Mouse (Mus musculus) lung, postnatal 4 days (tissue): ENCODE results near the gene Vpreb2.
A peak's percentile ranks its signal among the peaks of the same experiment; 100 is the strongest.
"Not testable (repeated sequence)": the region's sequence is repeated elsewhere in the genome, so short reads cannot be mapped to it uniquely, and the experiment has no call there.

Experiments
- DNase-seq, 2 experiments: peaks; one replicate each; pipeline ENCODE4 v3.0.0; 2021

Gene Vpreb2

DNA sequence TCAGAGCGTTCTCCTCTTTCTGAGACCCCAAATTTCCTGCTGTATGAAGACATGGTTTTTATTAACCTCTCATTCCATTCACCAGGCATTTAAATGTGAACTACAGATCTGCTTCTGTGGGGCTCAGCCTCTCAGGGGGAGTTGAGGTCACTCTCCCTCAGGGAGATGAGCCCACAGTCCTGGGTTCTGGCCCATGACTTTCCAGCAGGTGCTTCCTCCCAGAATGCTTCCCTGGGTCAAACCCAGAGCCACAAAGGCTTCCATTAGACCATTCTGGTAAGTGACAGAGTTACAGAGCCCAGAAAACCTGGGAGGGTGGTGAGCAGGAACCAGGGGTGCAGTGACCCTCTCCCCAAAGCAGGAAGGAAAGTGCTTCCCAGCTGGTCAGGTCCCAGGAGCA is at the start of gene Vpreb2:
TSS of gene Vpreb2 (plus strand) at position 301 of the 400 bp plus-strand sequence.
- no peak for DNase-seq

- no peak for DNase-seq
Measured at GRCm38 (mm10) chr16:17931906-17932460, 48.2 kb upstream of the Vpreb2 start.

- DNase-seq = no peak
Measured at GRCm38 (mm10) chr16:17933594-17934444, 46.4 kb upstream of the Vpreb2 start.

DNA sequence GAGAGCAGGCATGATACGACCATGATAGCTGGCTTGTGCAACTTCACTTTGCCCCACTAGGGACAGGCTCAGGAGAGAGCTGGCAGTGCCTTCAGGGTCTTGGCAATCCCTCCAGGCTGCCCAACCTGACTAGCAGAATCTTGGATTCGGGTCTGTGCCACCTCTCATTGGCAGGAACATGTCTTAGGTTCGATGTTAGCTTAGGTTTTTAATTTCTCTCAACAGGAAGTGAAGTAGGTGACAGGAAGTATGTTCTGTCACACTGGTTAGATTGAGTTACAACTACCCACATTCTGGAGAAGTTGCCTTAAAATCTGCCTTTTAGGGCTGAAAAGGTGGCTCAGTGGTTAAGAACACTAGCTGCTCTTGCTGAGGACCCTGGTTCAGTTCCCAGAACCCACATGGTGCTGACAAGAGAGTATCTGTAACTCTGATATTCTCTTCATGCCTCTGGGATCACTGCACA is 45.8 kb upstream of the Vpreb2 start:
- no peak for DNase-seq

DNA sequence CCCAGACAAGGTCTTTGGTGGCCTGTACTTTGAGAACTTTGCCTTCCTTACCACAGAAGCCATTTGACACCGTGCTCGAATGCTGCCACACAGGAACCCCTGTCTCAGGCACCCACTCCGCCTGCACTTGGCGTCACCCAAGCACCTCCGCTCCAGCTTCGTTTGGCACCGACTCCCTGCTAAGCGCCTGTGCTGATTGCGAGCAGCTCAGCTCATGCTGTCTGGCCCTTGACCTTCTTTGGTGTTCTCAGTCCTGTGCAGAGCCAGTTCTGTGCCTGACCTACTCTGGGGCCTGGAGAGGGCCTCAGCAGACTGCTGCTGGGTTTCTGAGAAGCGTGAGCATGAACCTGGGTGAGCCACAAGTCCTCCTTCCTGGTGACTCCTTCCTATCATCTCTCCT is 43.5 kb upstream of the Vpreb2 start:
- peak; percentile 43 to 74 for DNase-seq

DNA sequence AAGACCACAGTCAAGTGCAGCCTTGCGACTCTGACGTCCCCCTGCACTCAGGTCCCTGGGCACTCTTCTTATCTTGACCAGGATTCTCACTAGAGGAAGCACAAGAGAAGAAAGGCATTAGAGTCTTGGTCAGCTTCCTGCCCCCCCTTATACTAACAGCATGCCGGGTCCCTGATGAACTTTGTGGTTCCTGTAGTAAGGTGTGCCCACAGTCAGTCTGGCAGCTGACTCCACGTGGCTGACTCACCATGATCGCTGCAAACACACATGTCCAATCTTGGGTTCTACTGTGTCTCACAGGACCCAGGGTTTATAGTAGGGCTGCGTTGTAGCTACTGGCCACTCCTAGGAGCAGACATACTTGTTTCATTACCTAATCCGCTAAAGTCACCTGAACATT is 42.0 kb upstream of the Vpreb2 start:
- DNase-seq = no peak

- DNase-seq = peak; percentile 80 to 85
Measured at GRCm38 (mm10) chr16:17938821-17939220, 41.4 kb upstream of the Vpreb2 start.

- no peak for DNase-seq
Measured at GRCm38 (mm10) chr16:17939255-17939751, 40.9 kb upstream of the Vpreb2 start.

DNA sequence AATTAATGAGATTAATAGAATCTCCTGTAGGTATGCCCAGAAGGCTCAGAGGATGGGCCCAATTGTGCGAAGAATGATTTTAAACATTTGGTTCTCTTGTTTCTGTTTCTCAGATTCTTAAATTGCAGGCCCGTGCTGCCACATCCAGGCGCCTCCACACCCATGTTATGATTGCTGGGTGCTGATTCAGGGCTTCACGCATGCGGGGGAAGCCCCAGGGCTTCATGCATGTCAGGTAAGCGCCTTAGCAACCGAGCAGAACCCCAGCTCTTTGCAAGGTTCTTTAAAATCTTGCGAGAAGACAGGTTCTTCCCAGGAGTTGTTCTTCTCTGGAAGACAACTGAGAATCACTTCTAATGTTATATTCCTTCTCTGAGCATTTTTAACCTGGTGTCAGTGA is 36.8 kb upstream of the Vpreb2 start:
- DNase-seq = no peak

DNA sequence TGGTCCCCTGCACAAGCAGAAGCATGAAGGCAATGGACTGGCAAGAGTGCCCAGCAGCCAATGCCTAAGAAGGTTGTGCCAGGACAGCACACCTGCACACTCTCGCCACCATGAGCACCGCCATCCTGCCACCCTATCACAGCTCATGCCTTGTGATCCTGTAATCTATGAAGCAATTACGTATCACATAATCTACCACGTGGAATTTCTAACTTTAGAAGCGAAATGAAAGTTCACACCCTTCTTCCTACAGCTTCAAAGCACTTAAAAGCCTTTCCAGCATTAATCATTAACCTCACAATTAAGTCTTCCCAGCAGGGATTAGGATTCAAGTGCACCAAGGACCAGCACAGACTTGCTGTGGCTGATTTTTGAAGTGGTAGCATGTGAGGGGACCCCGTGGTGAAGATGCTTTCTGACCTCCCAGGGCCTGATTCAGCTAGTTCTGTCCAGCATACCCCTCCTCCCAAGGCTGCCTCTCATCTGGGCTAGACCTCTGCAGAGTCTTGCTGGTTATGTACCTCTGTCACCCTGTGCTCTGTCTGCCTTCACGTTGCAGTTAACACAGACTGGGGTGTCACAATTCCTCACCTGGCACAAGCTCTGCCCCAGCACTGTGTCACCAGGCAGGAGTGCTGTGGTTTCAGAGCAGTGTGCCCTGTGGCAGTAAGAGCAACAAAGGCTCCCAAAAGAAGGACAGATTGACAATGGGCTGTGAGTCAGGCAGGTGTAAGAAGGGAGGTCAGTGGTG is 35.0 kb upstream of the Vpreb2 start:
- peak in 1 of 2 experiments; percentile 64 for DNase-seq

DNA sequence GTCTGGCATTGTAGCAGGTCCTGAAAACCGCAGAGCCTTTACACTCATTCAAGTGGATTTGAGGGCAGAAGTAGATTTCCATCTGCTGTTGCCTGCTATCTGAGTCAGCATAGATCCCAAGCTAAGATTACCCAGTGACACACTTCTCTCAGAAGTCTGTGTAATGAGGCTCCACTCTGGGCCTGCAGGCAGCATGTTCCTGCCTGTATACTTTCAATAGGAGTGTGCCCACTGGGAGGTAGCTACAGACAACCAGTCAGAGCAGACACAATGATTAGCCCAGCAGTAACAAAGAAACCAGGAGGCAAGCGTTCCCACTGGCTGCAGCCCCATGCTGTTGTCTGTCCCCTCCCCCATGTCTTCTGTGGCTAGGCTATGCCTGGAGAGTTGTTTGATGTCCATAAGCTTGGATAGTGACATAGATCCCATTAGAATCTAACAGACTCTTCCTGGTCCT is 30.8 kb upstream of the Vpreb2 start:
- no peak for DNase-seq

GRCm38 (mm10) chr16:17950068-17950467 is 30.2 kb upstream of the Vpreb2 start:
- DNase-seq = no peak

DNA sequence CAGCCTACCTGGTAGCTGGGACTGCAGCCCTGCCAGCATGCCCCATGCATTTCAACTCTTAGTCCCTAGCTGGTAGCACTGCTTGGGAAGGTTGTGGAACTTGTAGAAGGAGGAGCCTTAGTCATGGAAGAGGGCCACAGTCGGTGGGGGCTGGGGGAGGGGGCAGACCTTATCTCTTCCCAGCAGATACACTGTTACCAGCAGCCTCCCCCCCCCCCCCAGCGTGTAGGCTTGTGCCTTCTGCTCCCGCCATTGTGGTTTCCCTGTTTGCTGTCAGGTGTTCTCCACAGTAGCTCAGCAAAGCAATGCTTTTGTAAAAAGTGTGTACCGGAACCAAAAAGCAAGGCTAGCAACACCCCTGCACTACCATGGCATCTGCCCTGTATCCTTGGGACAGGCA is 28.6 kb upstream of the Vpreb2 start:
- no peak for DNase-seq

DNA sequence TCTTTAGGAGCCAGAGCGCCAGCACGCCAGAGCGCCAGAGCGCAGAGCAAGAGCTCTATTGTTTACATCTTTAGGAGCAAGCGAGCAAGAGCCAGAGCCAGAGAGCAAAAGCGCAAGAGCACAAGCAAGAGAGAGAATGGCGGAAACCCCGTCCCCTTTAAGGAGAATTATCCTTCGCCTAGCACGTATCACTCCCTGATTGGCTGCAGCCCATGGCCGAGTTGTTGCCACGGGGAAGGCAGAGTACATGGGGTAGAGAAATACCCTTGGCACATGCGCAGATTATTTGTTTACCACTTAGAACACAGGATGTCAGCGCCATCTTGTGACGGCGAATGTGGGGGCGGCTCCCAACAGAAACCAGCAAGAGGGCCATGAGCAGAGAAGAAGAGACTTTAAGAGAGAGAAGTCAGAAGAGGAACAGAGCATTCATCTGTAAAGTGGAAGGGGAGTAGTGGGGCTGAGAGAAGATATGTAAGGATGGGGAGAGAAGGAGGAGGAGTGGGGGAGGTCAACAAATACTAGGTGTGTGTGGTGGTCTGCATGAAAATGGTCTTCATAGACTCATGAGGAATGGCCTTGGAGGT is 24.1 kb upstream of the Vpreb2 start:
- DNase-seq = not testable (repeated sequence)

- DNase-seq = no peak
Measured at GRCm38 (mm10) chr16:17962091-17962490, 18.1 kb upstream of the Vpreb2 start.

DNA sequence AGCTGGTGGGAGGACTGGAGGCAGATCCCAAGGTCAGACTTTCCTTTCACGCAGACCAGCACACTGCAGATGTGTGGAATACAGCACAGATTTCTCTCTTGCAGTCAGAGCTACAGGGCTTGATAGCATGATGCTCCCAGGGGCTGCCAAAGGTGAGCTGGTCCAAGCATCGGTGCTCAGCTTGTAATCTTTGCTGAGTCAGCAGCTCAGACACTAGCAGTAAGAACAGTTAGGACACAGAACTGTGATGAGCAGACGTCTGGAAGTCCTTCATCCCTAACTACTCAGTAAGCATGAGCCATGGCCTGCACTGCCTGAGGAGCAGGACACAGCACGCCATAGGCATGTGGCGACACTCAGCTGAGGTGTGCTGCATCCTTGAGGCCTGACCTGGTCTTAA is 8.4 kb upstream of the Vpreb2 start:
- DNase-seq = no peak

GRCm38 (mm10) chr16:17977840-17978239 is 2.4 kb upstream of the Vpreb2 start:
- DNase-seq = not testable (repeated sequence)

- no peak for DNase-seq
Measured at GRCm38 (mm10) chr16:17983201-17983600, 3.0 kb downstream of the Vpreb2 start.

DNA sequence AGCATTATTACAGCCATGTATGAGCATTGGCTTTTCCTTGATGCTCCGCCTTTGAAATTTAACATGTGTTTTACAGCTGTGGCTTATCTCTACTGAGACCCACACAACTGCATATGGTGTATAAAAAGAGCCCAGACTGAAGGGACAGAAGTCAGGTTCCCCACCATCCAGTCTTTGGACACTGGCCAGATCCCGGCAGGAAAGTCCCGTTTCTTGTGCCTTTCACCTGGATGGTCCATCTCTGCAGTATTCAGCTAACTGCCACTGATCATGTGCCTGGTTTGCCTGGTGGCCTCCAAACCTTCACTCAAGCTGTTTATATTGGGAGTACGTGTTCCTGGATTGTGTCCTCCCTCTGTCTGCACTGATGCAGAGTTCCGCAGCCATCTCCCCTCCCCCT is 4.0 kb downstream of the Vpreb2 start:
- no peak for DNase-seq

DNA sequence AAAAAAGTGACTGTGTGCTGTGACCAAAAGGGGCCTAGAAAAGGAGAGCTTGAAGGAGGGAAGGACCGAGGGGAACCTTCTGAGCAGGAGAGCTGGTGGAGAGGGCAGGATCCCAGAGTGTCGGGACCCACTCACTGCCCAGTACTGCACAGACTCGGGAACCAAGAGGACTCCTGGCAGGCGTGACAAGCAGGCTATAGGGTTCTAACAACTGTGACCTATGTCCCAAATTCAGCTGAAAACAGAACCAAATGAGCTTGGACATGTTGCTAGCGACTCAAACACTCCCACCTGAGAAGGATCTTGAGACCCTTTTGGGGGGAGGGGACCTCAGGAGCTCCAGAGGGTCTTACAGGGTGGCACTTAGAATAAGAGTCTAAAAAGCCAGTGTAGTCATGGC is 4.8 kb downstream of the Vpreb2 start:
- DNase-seq = no peak

- DNase-seq = peak; percentile 53 to 70
Measured at GRCm38 (mm10) chr16:17986456-17987132, 6.4 kb downstream of the Vpreb2 start.

GRCm38 (mm10) chr16:17987703-17988102 is 7.5 kb downstream of the Vpreb2 start:
- DNase-seq = no peak
